Mouse (Mus musculus) limb, embryonic 14.5 days (tissue): ENCODE data around the gene Gm14137. TPM values are rescaled to one million over a fixed set of nuclear protein-coding genes. Genes with fewer than 3 reads are reported as not detected.

Experiments
- ATAC-seq: fragments of 200-750 bp; cut with Nextera tagmentation; 2 replicates; pipeline ENCODE4 v1.8.0; 2017; ENCODE audit warnings: low read depth, moderate number of reproducible peaks, moderate TSS enrichment; ENCODE audit not compliant: low FRiP score
- DNase-seq: peaks from one replicate; pipeline ENCODE4 v3.0.0-alpha.2; 2015; ENCODE audit warnings: low spot score
- H3K27ac ChIP-seq: fragments of 300-500 bp; sonication (generic); replicated peaks from 2 replicates; pipeline ENCODE4 v1.5.1; 2014; ENCODE audit warnings: low read depth, mild to moderate bottlenecking, low read length, moderate library complexity, mixed read lengths
- H3K27me3 ChIP-seq: fragments of 300-500 bp; sonication (generic); 2 replicates; pipeline ENCODE4 v1.6.1; 2014; ENCODE audit warnings: low read length, mixed read lengths; ENCODE audit not compliant: control insufficient read depth, insufficient read depth
- H3K36me3 ChIP-seq: fragments of 300-500 bp; sonication (generic); 2 replicates; pipeline ENCODE4 v1.6.1; 2014; ENCODE audit warnings: mild to moderate bottlenecking, low read length, moderate library complexity, mixed read lengths; ENCODE audit not compliant: control insufficient read depth, insufficient read depth
- H3K4me1 ChIP-seq: fragments of 300-500 bp; sonication (generic); 2 replicates; pipeline ENCODE4 v1.6.1; 2014; ENCODE audit warnings: antibody characterized with exemption, low read length, mixed read lengths; ENCODE audit not compliant: control insufficient read depth, insufficient read depth
- H3K4me2 ChIP-seq: fragments of 300-500 bp; sonication (generic); replicated peaks from 2 replicates; pipeline ENCODE4 v1.6.1; 2014; ENCODE audit warnings: low read depth, mild to moderate bottlenecking, low read length, moderate library complexity; ENCODE audit not compliant: severe bottlenecking
- H3K4me3 ChIP-seq: fragments of 300-500 bp; sonication (generic); replicated peaks from 2 replicates; pipeline ENCODE4 v1.5.1; 2014; ENCODE audit warnings: low read length
- H3K9ac ChIP-seq: fragments of 300-500 bp; sonication (generic); 2 replicates; pipeline ENCODE4 v1.6.1; 2014; ENCODE audit warnings: mild to moderate bottlenecking, low read depth, low read length, moderate library complexity; ENCODE audit not compliant: severe bottlenecking
- H3K9me3 ChIP-seq: fragments of 300-500 bp; sonication (generic); 2 replicates; pipeline ENCODE4 v1.6.1; 2016; ENCODE audit warnings: low read length; ENCODE audit not compliant: control insufficient read depth
- POLR2A ChIP-seq: fragments of 200-500 bp; IDR thresholded peaks from 2 replicates; pipeline ENCODE4 v1.8.0; 2012; ENCODE audit warnings: inconsistent platforms, mild to moderate bottlenecking, moderate library complexity, borderline replicate concordance; ENCODE audit not compliant: insufficient read depth, insufficient read length; ENCODE audit errors: extremely low read depth
- WGBS: fragments of 180-500 bp; shearing (Covaris S2); extraction: QIAGEN DNeasy Blood & Tissue Kit; methylation state at CpG from one replicate; pipeline ENCODE4 v1.1.7; 2014; 5-methylcytosine and 5-hydroxymethylcytosine counted together
- polyA plus RNA-seq, 2 experiments: library from polyadenylated mRNA; depleted of rRNA in 1 of 2; stranded (reverse) in 1 of 2; unstranded in 1 of 2; fragments of >200 nt; fragmentation: Nextera tagmentation in 1 of 2; extraction: Ambion mirVana in 1 of 2; gene quantifications; 2 replicates each; pipeline versions ENCODE4 v1.2.1 to v1.2.3; 2012 to 2014

The Gm14137 gene
- polyA plus RNA-seq, 2 experiments: 0.15 to 0.69 TPM

GRCm38 (mm10) chr2:119196316-119197108 lies 22.2 kb downstream of the Gm14137 start:
- Histone ChIP-seq H3K27me3 (no peaks in the 10 kb centered on the region), H3K9ac (no peak overlapping the region), H3K4me1 (peaks cover 17% of the 10 kb centered on the region), H3K36me3 (no peaks in the 10 kb centered on the region), H3K27ac (peak overlapping the region; percentile 41; the same call in 1 of the 2 replicates), H3K4me2 (no peak overlapping the region), H3K4me3 (no peak overlapping the region), H3K9me3 (no peaks in the 10 kb centered on the region)
- DNase-seq (peak; percentile 16), ATAC-seq (no peak)
- 12% methylated on average over 4 of the region's 4 CpGs for WGBS
- TF ChIP-seq POLR2A: no peak

- no peak overlapping the region for H3K27ac ChIP-seq
- H3K4me2 ChIP-seq: no peak overlapping the region
- no peaks in the 10 kb centered on the region for H3K36me3 ChIP-seq
- H3K4me3 ChIP-seq: no peak overlapping the region
- ATAC-seq (no peak), DNase-seq (no peak)
- no peak for TF ChIP-seq POLR2A
- no peaks in the 10 kb centered on the region for H3K9me3 ChIP-seq
- peaks cover 17% of the 10 kb centered on the region for H3K4me1 ChIP-seq
- H3K27me3 ChIP-seq: no peaks in the 10 kb centered on the region
- WGBS: 89% methylated on average over 1 of the region's 1 CpGs
- H3K9ac ChIP-seq: no peak overlapping the region
Measured at GRCm38 (mm10) chr2:119197493-119197892, 23.2 kb downstream of the Gm14137 start.

- no peak for TF ChIP-seq POLR2A
- H3K4me1 ChIP-seq: peaks cover 17% of the 10 kb centered on the region
- H3K9me3 ChIP-seq: no peaks in the 10 kb centered on the region
- H3K4me3 ChIP-seq: no peak overlapping the region
- DNase-seq: no peak
- no peak overlapping the region for H3K27ac ChIP-seq
- no peak overlapping the region for H3K4me2 ChIP-seq
- no peak for ATAC-seq
- H3K27me3 ChIP-seq: no peaks in the 10 kb centered on the region
- 33% methylated on average over 1 of the region's 1 CpGs for WGBS
- H3K9ac ChIP-seq: 0 out of 2 replicates have a peak overlapping the region, but pooled peaks have one; percentile 4
- H3K36me3 ChIP-seq: no peaks in the 10 kb centered on the region
Measured at GRCm38 (mm10) chr2:119198049-119198448, 23.7 kb downstream of the Gm14137 start.

GRCm38 (mm10) chr2:119198934-119199333 lies 24.6 kb downstream of the Gm14137 start:
- H3K4me2 ChIP-seq: no peak overlapping the region
- no peak for TF ChIP-seq POLR2A
- DNase-seq (peak; percentile 20), ATAC-seq (no peak)
- H3K36me3 ChIP-seq: no peaks in the 10 kb centered on the region
- no peak overlapping the region for H3K4me3 ChIP-seq
- H3K27me3 ChIP-seq: no peaks in the 10 kb centered on the region
- H3K9ac ChIP-seq: no peak overlapping the region
- H3K27ac ChIP-seq: 0 out of 2 replicates have a peak overlapping the region, but pooled peaks have one; percentile 55
- 31% methylated on average over 3 of the region's 3 CpGs for WGBS
- H3K4me1 ChIP-seq: peaks cover 17% of the 10 kb centered on the region
- H3K9me3 ChIP-seq: no peaks in the 10 kb centered on the region

GRCm38 (mm10) chr2:119202914-119203453 lies 28.7 kb downstream of the Gm14137 start:
- Histone ChIP-seq H3K4me2 (no peak overlapping the region), H3K36me3 (no peaks in the 10 kb centered on the region), H3K9me3 (no peaks in the 10 kb centered on the region), H3K27me3 (no peaks in the 10 kb centered on the region), H3K4me3 (no peak overlapping the region), H3K27ac (0 out of 2 replicates have a peak overlapping the region, but pooled peaks have one; percentile 5), H3K9ac (no peak overlapping the region), H3K4me1 (peaks cover 9% of the 10 kb centered on the region; the same call in 1 of the 2 replicates)
- no peak for TF ChIP-seq POLR2A
- DNase-seq: peak; percentile 50
- 48% methylated on average over 5 of the region's 5 CpGs for WGBS
- no peak for ATAC-seq
